Mouse (Mus musculus) embryonic facial prominence, embryonic 12.5 days (tissue): ENCODE results near the gene Cldn15. TPM values are rescaled to one million over a fixed set of nuclear protein-coding genes. Genes with fewer than 3 reads are reported as not detected.
A peak's percentile ranks its signal among the peaks of the same experiment; 100 is the strongest.

Experiments
- ATAC-seq: fragments of 200-750 bp; cut with Nextera tagmentation; 2 replicates; pipeline ENCODE4 v1.8.0; 2017; ENCODE audit not compliant: insufficient number of reproducible peaks, insufficient read depth, low FRiP score, low TSS enrichment
- H3K27ac ChIP-seq: fragments of 300-500 bp; sonication (generic); 2 replicates; pipeline ENCODE4 v1.5.1; 2016; ENCODE audit warnings: mild to moderate bottlenecking
- H3K27me3 ChIP-seq: fragments of 300-500 bp; sonication (generic); 2 replicates; pipeline ENCODE4 v1.6.1; 2016; ENCODE audit warnings: mild to moderate bottlenecking, moderate library complexity
- H3K36me3 ChIP-seq: fragments of 300-500 bp; sonication (generic); 2 replicates; pipeline ENCODE4 v1.6.1; 2016; ENCODE audit warnings: mild to moderate bottlenecking
- H3K4me1 ChIP-seq: fragments of 300-500 bp; sonication (generic); 2 replicates; pipeline ENCODE4 v1.6.1; 2016
- H3K4me2 ChIP-seq: fragments of 300-500 bp; sonication (generic); replicated peaks from 2 replicates; pipeline ENCODE4 v1.6.1; 2016; ENCODE audit warnings: mild to moderate bottlenecking, moderate library complexity
- H3K4me3 ChIP-seq: fragments of 300-500 bp; sonication (generic); 2 replicates; pipeline ENCODE4 v1.5.1; 2016; ENCODE audit warnings: mild to moderate bottlenecking
- H3K9ac ChIP-seq: fragments of 300-500 bp; sonication (generic); 2 replicates; pipeline ENCODE4 v1.6.1; 2016; ENCODE audit warnings: mild to moderate bottlenecking, moderate library complexity
- H3K9me3 ChIP-seq: fragments of 300-500 bp; sonication (generic); 2 replicates; pipeline ENCODE4 v1.6.1; 2016; ENCODE audit warnings: mild to moderate bottlenecking, moderate library complexity
- WGBS: fragments of 180-500 bp; shearing (Covaris S2); methylation state at CpG from one replicate; pipeline ENCODE4 v1.1.7; 2016; 5-methylcytosine and 5-hydroxymethylcytosine counted together
- polyA plus RNA-seq: library from polyadenylated mRNA; unstranded; fragments of >200 nt; fragmentation: Nextera tagmentation; extraction: Ambion mirVana; gene quantifications from 2 replicates; pipeline ENCODE4 v1.2.1, GENCODE M21; 2016

Gene Cldn15
- polyA plus RNA-seq: 0.17 TPM in 1 of 2 replicates, not detected in the other

GRCm38 (mm10) chr5:136966331-136966730, at the start of gene Cldn15:
Gene Cldn15 (plus strand): TSS chr5:136966616.
- Histone ChIP-seq H3K4me2 (no peak within 1 kb of the TSS), H3K9me3 (no peaks in the 10 kb centered on the region), H3K27me3 (no peaks in the 10 kb centered on the region), H3K4me1 (peaks cover 5% of the 10 kb centered on the region; the same call in 1 of the 2 replicates), H3K27ac (0 out of 2 replicates have a peak within 1 kb of the TSS, but pooled peaks have one; percentile 41), H3K9ac (no peak within 1 kb of the TSS), H3K36me3 (peaks cover 45% of the 10 kb centered on the region), H3K4me3 (no peak within 1 kb of the TSS)
- ATAC-seq: no peak
- 82% methylated on average over 6 of the region's 6 CpGs for WGBS

DNA sequence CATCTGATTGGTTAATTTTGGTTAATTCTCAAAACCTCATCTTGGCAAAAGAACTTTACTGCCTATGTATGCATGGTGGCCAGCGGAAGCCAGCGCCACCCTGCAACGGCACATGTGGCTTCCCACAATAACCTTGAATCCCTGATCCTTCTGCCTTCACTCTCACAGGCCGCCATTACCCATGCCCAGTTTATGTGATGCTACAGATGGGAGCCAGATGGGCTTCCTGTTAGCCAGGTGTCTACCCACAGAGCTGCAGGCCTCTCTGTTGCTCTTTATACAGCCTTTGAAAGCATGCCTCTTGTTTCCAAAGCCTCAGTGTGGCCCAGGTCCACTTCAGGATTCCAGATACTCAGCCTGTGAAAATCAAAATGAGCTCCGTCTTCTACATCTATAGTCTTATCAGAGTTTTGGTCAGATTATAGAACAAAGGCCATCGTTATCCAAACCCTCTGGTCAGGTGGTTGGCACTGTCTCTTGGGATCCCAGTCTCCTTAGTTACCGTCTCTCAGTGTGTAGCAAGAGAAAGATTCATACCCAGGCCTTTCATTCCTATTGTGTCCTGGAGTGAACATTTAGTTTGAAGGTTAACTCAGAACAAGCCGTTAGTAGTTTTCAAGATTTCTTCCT, 48.7 kb upstream of the Cldn15 start:
- Histone ChIP-seq H3K27ac (no peak overlapping the region), H3K36me3 (peaks cover 11% of the 10 kb centered on the region), H3K4me1 (peaks cover 6% of the 10 kb centered on the region), H3K4me3 (no peak overlapping the region), H3K9ac (no peak overlapping the region), H3K4me2 (no peak overlapping the region), H3K27me3 (no peaks in the 10 kb centered on the region), H3K9me3 (no peaks in the 10 kb centered on the region)
- ATAC-seq: no peak
- 95% methylated on average over 8 of the region's 8 CpGs for WGBS

DNA sequence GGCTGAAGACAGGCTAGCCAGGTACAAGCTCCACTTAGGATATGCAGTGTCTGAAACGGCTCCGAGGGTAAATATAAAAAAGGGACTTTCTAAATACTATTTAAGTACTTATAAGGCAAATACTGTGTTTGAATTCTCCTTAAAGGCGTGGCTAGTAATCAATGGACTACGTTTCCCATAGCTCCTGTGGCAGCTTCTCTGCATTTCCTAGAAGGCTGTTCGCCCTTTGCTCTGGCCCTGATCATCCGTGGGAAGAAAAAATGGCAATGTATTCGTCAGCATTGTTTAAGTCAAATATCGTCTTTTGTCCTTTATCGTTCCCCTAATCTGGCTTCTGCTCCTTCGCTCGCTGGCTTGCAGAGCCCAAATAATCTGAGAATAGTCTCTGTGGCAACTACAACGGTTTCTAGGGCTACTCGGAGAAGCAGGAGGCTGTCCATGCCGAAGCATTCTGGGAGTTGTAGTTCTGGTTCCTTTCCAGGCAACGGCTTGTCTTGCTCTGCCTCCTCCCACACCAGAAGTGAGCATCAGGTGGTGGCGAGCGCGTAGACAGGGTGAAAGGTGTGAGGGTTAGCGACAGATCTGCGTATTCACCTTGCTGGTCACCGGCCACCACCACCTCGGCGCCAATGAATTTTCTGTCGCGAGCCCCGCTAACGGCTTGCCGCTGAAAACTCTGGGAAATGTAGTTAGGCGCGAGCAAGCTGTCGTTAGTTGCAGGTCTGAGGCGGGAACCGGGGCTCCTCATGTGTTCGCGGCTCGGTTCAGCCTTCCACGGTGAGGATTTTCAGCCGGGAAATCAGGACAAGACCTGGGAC, 47.6 kb upstream of the Cldn15 start:
- no peaks in the 10 kb centered on the region for H3K27me3 ChIP-seq
- H3K9ac ChIP-seq: peak overlapping the region; percentile 68
- H3K4me3 ChIP-seq: peak overlapping the region; percentile 53
- H3K36me3 ChIP-seq: no peaks in the 10 kb centered on the region
- peak overlapping the region; percentile 88 for H3K4me2 ChIP-seq
- WGBS: 4% methylated on average over 38 of the region's 38 CpGs
- no peaks in the 10 kb centered on the region for H3K9me3 ChIP-seq
- ATAC-seq: peak; percentile 84
- H3K27ac ChIP-seq: no peak overlapping the region
- H3K4me1 ChIP-seq: peaks cover 6% of the 10 kb centered on the region

GRCm38 (mm10) chr5:136919546-136920301, 46.7 kb upstream of the Cldn15 start:
- H3K4me3 ChIP-seq: peak overlapping the region; percentile 53
- H3K27me3 ChIP-seq: no peaks in the 10 kb centered on the region
- H3K27ac ChIP-seq: no peak overlapping the region
- peak overlapping the region; percentile 68 for H3K9ac ChIP-seq
- no peaks in the 10 kb centered on the region for H3K36me3 ChIP-seq
- ATAC-seq: no peak
- no peaks in the 10 kb centered on the region for H3K9me3 ChIP-seq
- 25% methylated on average over 17 of the region's 18 CpGs for WGBS
- peak overlapping the region; percentile 88 for H3K4me2 ChIP-seq
- peaks cover 6% of the 10 kb centered on the region for H3K4me1 ChIP-seq

GRCm38 (mm10) chr5:136922830-136923229, 43.6 kb upstream of the Cldn15 start:
- H3K36me3 ChIP-seq: peaks cover 4% of the 10 kb centered on the region; the same call in 1 of the 2 replicates
- H3K4me2 ChIP-seq: no peak overlapping the region
- 80% methylated on average over 9 of the region's 9 CpGs for WGBS
- peaks cover 6% of the 10 kb centered on the region for H3K4me1 ChIP-seq
- no peaks in the 10 kb centered on the region for H3K9me3 ChIP-seq
- H3K9ac ChIP-seq: no peak overlapping the region
- H3K27me3 ChIP-seq: no peaks in the 10 kb centered on the region
- ATAC-seq: no peak
- H3K27ac ChIP-seq: no peak overlapping the region
- H3K4me3 ChIP-seq: no peak overlapping the region

GRCm38 (mm10) chr5:136923751-136924478, 42.5 kb upstream of the Cldn15 start:
- no peaks in the 10 kb centered on the region for H3K27me3 ChIP-seq
- no peak for ATAC-seq
- no peak overlapping the region for H3K9ac ChIP-seq
- H3K4me3 ChIP-seq: no peak overlapping the region
- H3K4me2 ChIP-seq: no peak overlapping the region
- 62% methylated on average over 7 of the region's 7 CpGs for WGBS
- peaks cover 4% of the 10 kb centered on the region; the same call in 1 of the 2 replicates for H3K36me3 ChIP-seq
- H3K9me3 ChIP-seq: no peaks in the 10 kb centered on the region
- no peak overlapping the region for H3K27ac ChIP-seq
- H3K4me1 ChIP-seq: peaks cover 6% of the 10 kb centered on the region

GRCm38 (mm10) chr5:136929073-136929472, 37.3 kb upstream of the Cldn15 start:
- peak; percentile 37; the same call in 1 of the 2 replicates for ATAC-seq
- no peak overlapping the region for H3K27ac ChIP-seq

DNA sequence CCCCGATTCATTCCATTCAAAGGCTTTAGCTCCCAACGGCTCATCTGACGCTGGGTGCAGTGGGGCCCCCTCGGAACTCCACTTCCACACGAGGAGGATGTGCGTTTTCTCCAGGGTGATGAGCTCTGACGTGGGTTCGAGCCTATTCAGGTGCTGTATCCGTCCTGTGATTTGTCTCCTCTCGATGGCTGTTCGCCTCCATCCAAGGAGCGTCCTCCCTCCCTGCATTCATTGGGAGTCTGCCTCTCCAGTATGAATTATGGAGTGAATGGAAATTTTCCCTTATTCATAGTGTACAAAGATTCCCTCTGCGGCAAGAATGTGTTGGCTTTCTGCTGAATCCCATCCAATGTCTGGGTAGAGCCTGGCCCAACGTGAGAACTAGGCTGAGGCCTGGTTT, 34.5 kb upstream of the Cldn15 start:
- Histone ChIP-seq H3K36me3 (no peaks in the 10 kb centered on the region), H3K4me1 (no peaks in the 10 kb centered on the region), H3K9ac (no peak overlapping the region), H3K4me2 (no peak overlapping the region), H3K4me3 (no peak overlapping the region), H3K27me3 (no peaks in the 10 kb centered on the region), H3K9me3 (no peaks in the 10 kb centered on the region), H3K27ac (no peak overlapping the region)
- 85% methylated on average over 14 of the region's 14 CpGs for WGBS
- ATAC-seq: no peak

More at GRCm38 (mm10) chr5:136929073-136929472, 37.3 kb upstream of the Cldn15 start:
- Histone ChIP-seq H3K4me3 (no peak overlapping the region), H3K4me1 (no peaks in the 10 kb centered on the region), H3K9me3 (no peaks in the 10 kb centered on the region), H3K4me2 (no peak overlapping the region), H3K36me3 (peaks cover 4% of the 10 kb centered on the region; the same call in 1 of the 2 replicates), H3K9ac (no peak overlapping the region), H3K27me3 (no peaks in the 10 kb centered on the region)
- 14% methylated on average over 4 of the region's 4 CpGs for WGBS

- Histone ChIP-seq H3K4me3 (no peak overlapping the region), H3K36me3 (no peaks in the 10 kb centered on the region)
- no peak for ATAC-seq
These were observed 33.5 kb upstream of the Cldn15 start for GRCm38 (mm10) chr5:136932956-136933355.

DNA sequence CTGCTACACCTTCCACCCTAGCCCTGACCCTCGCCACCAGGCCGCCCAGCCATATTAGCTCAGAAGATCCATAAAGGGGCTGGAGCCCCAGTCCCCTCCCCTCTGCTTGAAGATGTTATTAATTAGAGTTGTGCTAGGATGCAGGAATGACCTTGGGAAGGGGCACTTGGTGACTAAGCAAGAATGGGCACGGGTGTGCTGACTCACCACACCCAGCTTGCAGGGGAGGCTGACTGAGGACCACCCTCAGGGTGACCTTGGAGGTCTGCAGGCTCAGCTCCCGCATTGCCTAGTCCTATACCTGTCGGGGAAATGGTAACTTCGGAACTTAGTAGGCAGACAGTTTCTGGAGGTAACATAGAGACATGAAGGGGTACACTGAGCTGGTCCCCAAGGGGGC, 32.5 kb upstream of the Cldn15 start:
- H3K4me2 ChIP-seq: no peak overlapping the region
- WGBS: 85% methylated on average over 6 of the region's 6 CpGs
- H3K27ac ChIP-seq: no peak overlapping the region
- H3K27me3 ChIP-seq: no peaks in the 10 kb centered on the region
- ATAC-seq: no peak
- H3K9me3 ChIP-seq: no peaks in the 10 kb centered on the region
- no peak overlapping the region for H3K9ac ChIP-seq
- no peaks in the 10 kb centered on the region for H3K36me3 ChIP-seq
- no peaks in the 10 kb centered on the region for H3K4me1 ChIP-seq
- H3K4me3 ChIP-seq: no peak overlapping the region

More at GRCm38 (mm10) chr5:136932956-136933355, 33.5 kb upstream of the Cldn15 start:
- Histone ChIP-seq H3K9me3 (no peaks in the 10 kb centered on the region), H3K4me1 (no peaks in the 10 kb centered on the region), H3K4me2 (no peak overlapping the region), H3K27ac (no peak overlapping the region), H3K27me3 (no peaks in the 10 kb centered on the region), H3K9ac (no peak overlapping the region)
- WGBS: 77% methylated on average over 5 of the region's 5 CpGs
